Mouse (Mus musculus): ENCODE results near the gene Prdm5.
A peak's percentile ranks its signal among the peaks of the same experiment; 100 is the strongest.

Prdm5 gene

DNA sequence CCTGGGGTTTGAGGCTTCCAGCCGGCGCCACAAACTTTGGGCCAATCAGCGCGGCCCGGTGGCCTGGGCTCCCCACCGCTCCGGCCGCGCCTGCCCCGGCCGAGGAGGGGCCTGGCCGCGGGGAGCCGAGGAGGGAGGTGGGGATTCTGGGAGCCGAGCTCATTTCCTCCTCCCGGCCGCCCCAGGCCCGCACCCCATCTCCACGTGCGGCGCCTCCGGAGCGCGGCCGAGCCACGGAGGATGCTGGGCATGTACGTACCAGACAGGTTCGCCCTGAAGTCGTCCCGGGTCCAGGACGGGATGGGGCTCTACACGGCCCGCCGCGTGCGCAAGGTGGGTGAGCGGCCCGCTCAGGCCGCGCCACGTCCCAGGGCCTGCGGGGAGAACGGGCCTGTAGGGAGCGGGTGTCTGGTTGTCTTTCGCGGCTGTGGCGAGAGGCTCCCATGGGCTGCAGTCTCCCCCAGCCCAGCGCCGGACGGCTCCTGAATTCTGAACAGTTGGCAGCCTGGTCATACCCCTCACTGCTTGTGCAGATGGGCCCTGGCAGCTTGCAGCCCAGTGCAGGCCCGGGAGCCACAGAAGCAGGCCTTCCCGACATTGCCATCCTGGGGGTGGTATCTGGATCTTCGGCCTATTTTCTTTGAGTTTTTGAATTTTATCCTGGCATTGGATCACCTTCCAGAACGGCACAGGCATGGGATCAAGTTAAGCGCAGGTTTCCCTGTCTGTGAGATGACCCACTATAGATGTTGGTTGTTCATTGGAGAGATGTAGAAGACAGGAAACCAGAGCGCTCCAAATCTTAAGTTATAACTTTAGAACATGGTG, at the start of gene Prdm5:
Gene Prdm5, plus strand, starts transcription at position 128 of the 828 bp plus-strand sequence.
- DNase-seq, result peak; percentile 82 to 83

GRCm38 (mm10) chr6:65739442-65739841, 39.3 kb upstream of the Prdm5 start:
- no peak for DNase-seq

GRCm38 (mm10) chr6:65743144-65743870, 35.5 kb upstream of the Prdm5 start:
- no peak for DNase-seq

- DNase-seq, result no peak
Measured at GRCm38 (mm10) chr6:65743871-65744202, 35.0 kb upstream of the Prdm5 start.

- DNase-seq, result no peak
Measured at GRCm38 (mm10) chr6:65758214-65758613, 20.6 kb upstream of the Prdm5 start.

DNA sequence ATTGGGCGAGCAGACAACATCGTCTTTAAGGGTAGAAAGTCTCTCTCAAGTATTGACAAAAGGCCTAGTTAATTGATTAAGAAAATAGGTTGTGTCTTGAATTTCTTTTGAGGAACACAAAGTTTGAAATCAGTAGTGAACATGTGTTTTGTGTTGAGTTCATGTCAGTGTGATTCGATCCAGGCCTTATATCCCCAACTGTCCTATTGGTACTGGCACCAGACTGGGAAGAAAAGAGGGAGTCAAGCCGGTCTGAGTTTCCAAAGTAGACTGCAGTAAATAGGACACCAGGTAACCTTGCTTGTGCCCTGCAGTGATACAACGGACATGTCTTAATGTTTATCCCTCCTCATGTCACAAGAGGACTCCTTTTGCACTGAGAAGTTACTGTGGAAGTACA, 19.6 kb upstream of the Prdm5 start:
- DNase-seq, result no peak

DNA sequence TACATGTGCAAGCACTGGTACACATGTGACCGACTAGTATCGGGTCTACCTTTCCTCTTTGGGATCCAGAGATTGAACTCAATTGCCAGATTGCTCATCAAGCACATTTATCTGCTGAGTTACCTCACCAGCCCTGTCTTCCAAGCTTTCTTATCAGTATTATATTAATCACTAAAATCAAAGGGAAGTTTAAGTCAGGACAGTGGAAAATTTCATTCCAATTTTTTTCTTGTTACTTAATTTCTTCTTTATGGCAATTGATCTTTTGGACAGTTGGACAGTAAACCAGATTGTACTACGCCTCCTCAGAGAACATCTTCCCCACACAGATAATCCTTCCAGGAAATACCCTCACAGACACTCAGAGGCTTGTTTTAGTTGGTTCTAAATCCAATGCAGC, 18.7 kb upstream of the Prdm5 start:
- DNase-seq, result no peak

DNA sequence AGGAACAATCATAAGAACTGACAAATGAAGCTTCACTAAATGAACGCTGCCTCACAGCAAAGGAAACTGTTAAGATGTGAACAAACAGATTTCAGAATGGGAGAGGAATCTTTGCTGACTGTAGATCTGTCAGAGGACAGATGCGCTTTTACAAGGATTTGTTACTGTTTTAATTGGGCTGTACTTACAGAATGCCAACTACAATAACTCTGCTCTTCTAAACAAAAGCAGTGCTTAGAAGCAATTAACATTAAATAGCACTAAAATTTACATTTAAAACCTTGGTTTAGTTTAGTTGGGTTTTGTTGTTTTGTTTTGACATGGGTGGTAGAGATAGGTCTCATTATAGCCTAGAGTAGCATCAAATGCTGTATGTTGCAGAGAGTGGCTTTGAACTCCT, 14.3 kb upstream of the Prdm5 start:
- DNase-seq, result no peak

DNA sequence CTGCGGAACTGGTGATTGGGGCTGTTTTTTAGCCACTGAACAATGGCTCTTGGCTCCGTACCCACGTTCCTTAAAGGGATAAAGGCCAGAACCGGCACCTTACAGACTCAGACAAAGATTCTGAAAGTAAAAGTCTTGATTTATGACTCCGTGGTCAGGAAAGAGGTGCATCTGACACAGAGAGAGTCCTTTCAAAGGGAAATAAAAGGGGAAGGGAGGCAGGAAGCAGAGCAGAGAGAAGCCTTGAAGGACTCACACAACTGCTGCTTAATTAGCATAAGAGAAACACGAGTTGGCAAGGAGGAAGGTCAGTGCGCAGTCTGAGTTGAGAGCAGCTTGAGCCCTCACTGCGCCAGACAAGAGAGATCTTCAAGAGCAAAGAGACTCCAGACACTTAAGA, 13.7 kb upstream of the Prdm5 start:
- DNase-seq, result no peak

GRCm38 (mm10) chr6:65765752-65766397, 12.9 kb upstream of the Prdm5 start:
- DNase-seq, result no peak

DNA sequence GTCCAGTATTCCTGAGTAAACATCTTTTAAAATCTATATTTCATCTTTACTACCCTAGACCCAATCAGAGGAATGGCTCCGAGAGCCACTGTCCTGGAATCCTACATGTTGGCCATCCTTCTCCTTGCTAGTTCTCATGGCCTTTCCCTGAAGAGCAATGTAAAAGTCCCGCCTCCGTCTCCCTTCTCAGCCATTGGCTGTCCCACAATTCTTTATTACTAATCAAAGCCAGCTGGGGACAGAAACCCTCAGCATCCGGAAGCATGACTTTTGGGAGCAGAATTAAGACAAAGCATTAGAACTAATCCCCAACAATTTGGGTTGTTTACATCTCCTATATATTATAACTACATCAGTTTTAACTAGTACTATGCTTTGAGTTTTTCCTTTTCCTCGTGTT, 10.9 kb upstream of the Prdm5 start:
- DNase-seq, result no peak

GRCm38 (mm10) chr6:65773566-65773965, 5.2 kb upstream of the Prdm5 start:
- DNase-seq, result no peak

GRCm38 (mm10) chr6:65779689-65780233, 973 bp downstream of the Prdm5 start:
- DNase-seq, result no peak

- no peak for DNase-seq
Measured at GRCm38 (mm10) chr6:65781441-65781840, 2.7 kb downstream of the Prdm5 start.

DNA sequence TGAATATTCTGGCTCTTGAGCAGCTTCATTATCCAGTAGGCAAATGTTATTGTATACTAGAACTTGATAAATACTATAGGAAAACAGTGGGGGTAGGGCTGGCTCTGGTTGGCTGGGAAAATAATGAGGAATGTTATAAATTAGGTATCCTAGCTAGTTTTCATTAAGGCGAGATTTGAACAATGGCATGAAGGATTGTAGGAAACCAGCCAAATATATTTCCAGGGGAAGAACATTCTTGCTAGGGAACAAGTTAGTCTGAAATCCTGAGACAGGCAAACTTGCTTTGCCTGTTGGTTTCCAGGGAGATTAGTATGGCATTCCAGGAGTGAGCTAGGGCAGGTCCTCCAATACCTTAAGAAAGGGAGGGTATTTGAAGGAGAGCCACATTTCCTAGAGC, 4.9 kb downstream of the Prdm5 start:
- no peak for DNase-seq

DNA sequence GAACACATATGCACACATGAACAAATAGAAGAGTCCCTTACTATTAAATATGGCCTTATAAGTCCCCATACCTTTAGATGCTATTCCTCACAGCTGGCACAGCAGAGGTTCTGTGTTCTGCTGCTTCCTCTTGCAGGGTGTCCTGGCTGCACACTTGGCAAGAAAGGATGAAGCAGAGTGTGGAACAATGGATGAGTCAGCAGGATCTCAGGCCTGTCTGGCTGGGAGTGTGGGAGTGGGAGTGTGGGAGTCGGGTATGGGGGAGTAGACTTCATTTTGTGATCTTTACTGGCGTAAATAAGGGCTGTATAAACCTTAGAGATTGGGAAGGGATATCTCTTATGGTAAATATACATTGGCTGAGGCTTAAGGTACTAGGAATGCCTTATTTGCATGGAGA, 14.1 kb downstream of the Prdm5 start:
- no peak for DNase-seq

DNA sequence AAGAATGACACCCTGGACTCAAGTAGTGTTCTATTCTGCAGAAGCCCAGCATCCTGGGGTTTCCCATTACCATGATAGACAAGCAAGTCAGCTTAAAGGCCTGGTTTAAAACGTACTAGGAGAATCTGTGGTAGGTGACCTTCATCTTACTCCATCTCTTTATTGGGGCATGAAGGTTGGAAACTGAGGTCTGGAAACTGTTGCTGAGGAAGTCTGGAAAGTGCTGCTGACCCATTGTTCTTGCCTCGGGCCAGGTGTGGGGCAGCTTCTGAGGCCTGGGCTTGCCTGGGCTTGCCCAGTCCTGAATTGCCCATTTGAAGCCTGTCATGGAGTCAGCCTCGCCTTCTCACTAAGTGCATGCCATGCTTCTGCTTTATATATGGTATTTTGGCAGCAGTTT, 17.8 kb downstream of the Prdm5 start:
- no peak for DNase-seq

- no peak for DNase-seq
Measured at GRCm38 (mm10) chr6:65797276-65797675, 18.5 kb downstream of the Prdm5 start.

GRCm38 (mm10) chr6:65798390-65798789, 19.6 kb downstream of the Prdm5 start:
- DNase-seq, result no peak

DNA sequence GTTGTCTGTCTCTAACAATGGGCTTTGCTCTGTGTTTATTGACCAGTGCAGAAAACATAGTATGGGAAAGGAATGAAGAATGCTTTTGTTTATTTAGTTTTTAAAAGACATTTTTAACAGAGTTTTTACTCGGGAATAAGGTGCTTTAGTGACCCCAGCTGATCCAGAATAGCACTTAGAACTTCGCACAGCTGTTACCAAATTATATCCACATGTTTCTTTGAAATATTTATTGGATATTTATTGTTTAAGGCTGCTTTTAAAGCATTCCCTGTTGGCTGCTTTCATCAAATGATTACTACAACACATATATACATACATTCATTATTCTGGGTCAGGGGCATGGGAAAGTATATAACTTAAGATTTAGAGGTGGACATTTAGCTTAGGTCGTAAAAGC, 32.9 kb downstream of the Prdm5 start:
- no peak for DNase-seq

- peak; percentile 35 to 62 for DNase-seq
Measured at GRCm38 (mm10) chr6:65818039-65818747, 39.4 kb downstream of the Prdm5 start.

DNA sequence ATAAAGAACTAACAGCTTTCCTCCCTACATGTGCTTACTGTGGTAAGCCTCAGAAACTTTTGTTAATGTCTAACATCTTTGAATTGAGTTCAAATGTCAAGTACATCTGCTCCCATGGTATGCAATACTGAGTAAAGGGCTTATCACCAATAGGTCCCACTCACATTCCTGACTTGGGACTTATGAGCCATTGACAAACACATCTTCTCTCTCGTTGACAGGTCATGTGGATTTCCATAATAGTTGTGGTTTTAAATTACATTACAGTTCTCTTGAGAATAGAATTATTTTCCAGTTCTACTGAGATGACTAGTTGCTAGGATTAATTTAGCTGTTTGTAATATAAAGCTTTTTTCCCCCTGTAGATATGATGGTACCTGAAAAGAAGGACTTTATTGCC, 49.9 kb downstream of the Prdm5 start:
- DNase-seq, result no peak

GRCm38 (mm10) chr6:65831443-65831842, 52.7 kb downstream of the Prdm5 start:
- no peak for DNase-seq
